Mouse (Mus musculus) lung, postnatal 0 days (tissue): ENCODE results near the gene Crygn.

Experiments
- CTCF ChIP-seq: IDR thresholded peaks from 2 replicates; pipeline ENCODE4 v1.5.1; 2016; ENCODE audit warnings: antibody characterized with exemption, mild to moderate bottlenecking
- EP300 ChIP-seq: IDR thresholded peaks from 2 replicates; pipeline ENCODE4 v1.6.1; 2016; ENCODE audit warnings: antibody characterized with exemption, mild to moderate bottlenecking, control low read depth

DNA sequence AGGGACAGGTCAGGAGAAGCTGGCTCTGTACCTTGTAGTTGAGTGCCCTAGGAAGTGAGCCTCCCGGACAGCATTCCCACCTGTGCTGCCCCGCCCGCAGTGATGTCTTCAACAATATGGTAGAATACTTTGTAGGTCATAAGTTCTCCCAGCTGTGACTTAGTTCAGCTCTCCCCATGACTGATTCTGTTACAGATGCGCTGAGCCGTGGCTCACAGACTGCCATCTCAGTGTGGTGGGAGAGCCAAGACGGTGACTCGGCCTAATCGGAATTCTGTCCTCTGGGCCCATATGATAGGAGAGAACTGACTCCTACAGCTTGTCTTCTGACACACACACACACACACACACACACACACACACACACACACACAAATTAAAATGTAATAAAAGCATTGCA, 53.2 kb downstream of the Crygn start:
- no peak for TF ChIP-seq EP300
- TF ChIP-seq CTCF: no peak
